Mouse (Mus musculus) stomach, adult 2 months (tissue): ENCODE results near the gene Kcnh3. TPM values are rescaled to one million over a fixed set of nuclear protein-coding genes. Genes with fewer than 3 reads are reported as not detected.

Source experiments
- polyA plus RNA-seq: library from polyadenylated mRNA; depleted of rRNA; stranded (reverse); fragments of >200 nt; gene quantifications from 2 replicates; pipeline ENCODE4 v1.2.3, GENCODE M21; 2012; rRNA removed

The Kcnh3 gene
- 0.48 and 0.66 TPM in 2 replicates for polyA plus RNA-seq

GRCm38 (mm10) chr15:99224208-99224911, at the start of gene Kcnh3:
TSS of gene Kcnh3 (plus strand) at chr15:99224861.

GRCm38 (mm10) chr15:99251626-99252380, 27.1 kb downstream of the Kcnh3 start, which contains the start of gene Mcrs1:
TSS of gene Mcrs1 (minus strand) at chr15:99251961.

Other genes starting within 250 kb of the Kcnh3 start
- gene Tuba1c, start 195.0 kb upstream of the Kcnh3 start, polyA plus RNA-seq: 186 and 201 TPM in 2 replicates
- gene Prph, start 169.7 kb upstream of the Kcnh3 start, polyA plus RNA-seq: 4.5 and 8.5 TPM in 2 replicates
- gene Troap, start 150.3 kb upstream of the Kcnh3 start, polyA plus RNA-seq: 6.1 and 9.0 TPM in 2 replicates
- not detected in 2 replicates for gene C1ql4, start 137.0 kb upstream of the Kcnh3 start, polyA plus RNA-seq
- 10.4 and 10.8 TPM in 2 replicates for gene Dnajc22, start 131.7 kb upstream of the Kcnh3 start, polyA plus RNA-seq
- 2.5 and 2.7 TPM in 2 replicates for gene Spats2, start 98.9 kb upstream of the Kcnh3 start, polyA plus RNA-seq
- gene Mcrs1, start 27.1 kb downstream of the Kcnh3 start, polyA plus RNA-seq: 33.4 and 34.9 TPM in 2 replicates
- gene Prpf40b, start 70.2 kb downstream of the Kcnh3 start, polyA plus RNA-seq: 31.1 and 31.5 TPM in 2 replicates
- 0.08 TPM in 1 of 2 replicates, not detected in the other for gene Fam186b, start 71.0 kb downstream of the Kcnh3 start, polyA plus RNA-seq
- gene Fmnl3, start 145.6 kb downstream of the Kcnh3 start, polyA plus RNA-seq: 5.1 and 5.4 TPM in 2 replicates
- 337 and 487 TPM in 2 replicates for gene Tmbim6, start 168.0 kb downstream of the Kcnh3 start, polyA plus RNA-seq
- gene Nckap5l, start 232.9 kb downstream of the Kcnh3 start, polyA plus RNA-seq: 2.6 and 2.9 TPM in 2 replicates
- gene Bcdin3d, start 249.9 kb downstream of the Kcnh3 start, polyA plus RNA-seq: 2.7 and 2.9 TPM in 2 replicates